ENCODE assay signal across 20 mouse cellular contexts in the genomic region with DNA sequence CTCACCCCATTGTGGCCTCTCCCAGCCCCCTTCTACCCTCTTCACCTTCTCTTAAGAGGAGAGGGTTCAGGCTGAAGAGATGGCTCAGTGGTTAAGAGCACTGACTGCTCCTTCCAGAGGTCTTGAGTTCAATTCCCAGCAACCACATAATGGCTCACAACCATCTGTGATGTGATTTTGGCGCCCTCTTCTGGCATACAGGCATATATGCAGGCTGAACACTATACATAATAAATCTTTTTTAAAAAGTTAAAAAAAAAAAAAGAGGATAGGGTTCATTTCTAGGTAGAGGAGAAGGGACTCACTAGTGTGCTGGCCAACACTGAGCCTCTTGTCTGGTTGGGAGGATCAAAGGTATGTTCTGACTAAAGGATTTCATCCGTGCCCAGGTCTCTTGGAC. TPM values are rescaled to one million over a fixed set of nuclear protein-coding genes. Genes with fewer than 3 reads are reported as not detected.
DNase-seq lines count a peak whose midpoint lies in the region; ATAC-seq and TF ChIP-seq lines count a peak whose summit lies in the region.
"Had no signal": no experiment of that assay in that cellular context is flagged by ENCODE, and none has a peak within 500 bp of the region (broad histone marks: within the 10 kb centered on the region; RNA-seq: fewer than 3 reads in every experiment).

No protein-coding gene starts in this region.

- in situ Hi-C loops in ES-E14 (cut with MboI; ENCODE audit: low sequenced_read_pairs in 2 of 2, unreplicated experiment in 2 of 2) = no loop called here

- no peak for ATAC-seq in liver, postnatal 0 days
- peak; percentile 32; the same call in 1 of the 2 replicates for ATAC-seq in megakaryocyte progenitor cell, adult 5-6 weeks (replicated peaks; ENCODE audit: poor library complexity)
- ATAC-seq: forebrain, embryonic 14.5 days had no signal

- H3K27me3 ChIP-seq in heart, adult 2 months (ENCODE audit: control insufficient read depth, insufficient read depth, low read length) = no peaks in the 10 kb centered on the region
- H3K27me3 ChIP-seq in liver, postnatal 0 days (ENCODE audit: insufficient read depth, low read length) = no peaks in the 10 kb centered on the region
- no peaks in the 10 kb centered on the region for H3K27me3 ChIP-seq in forebrain, embryonic 10.5 days (ENCODE audit: poor library complexity, severe bottlenecking)
- H3K27me3 ChIP-seq: limb, embryonic 13.5 days; neural tube, embryonic 12.5 days had no signal

- H3K36me3 ChIP-seq in heart, adult 2 months (ENCODE audit: control insufficient read depth, insufficient read depth, low read length) = peaks cover 5% of the 10 kb centered on the region
- peaks cover 9% of the 10 kb centered on the region; the same call in 1 of the 2 replicates for H3K36me3 ChIP-seq in liver, postnatal 0 days (replicated peaks; ENCODE audit: insufficient read depth, low read length)
- H3K36me3 ChIP-seq in ES-E14 (ENCODE audit: control insufficient read depth, insufficient read depth, low read length, poor library complexity, severe bottlenecking) = peaks cover 20% of the 10 kb centered on the region
- peaks cover 93% of the 10 kb centered on the region for H3K36me3 ChIP-seq in forebrain, embryonic 10.5 days (replicated peaks)
- H3K36me3 ChIP-seq: neural tube, embryonic 12.5 days had no signal

- H3K9me3 ChIP-seq in liver, postnatal 0 days (ENCODE audit: low read length) = no peaks in the 10 kb centered on the region
- H3K9me3 ChIP-seq in ES-E14 (ENCODE audit: control insufficient read depth, insufficient read depth, low read depth, low read length) = no peaks in the 10 kb centered on the region
- H3K9me3 ChIP-seq in forebrain, embryonic 10.5 days = no peaks in the 10 kb centered on the region
- H3K9me3 ChIP-seq: G1E; limb, embryonic 13.5 days; neural tube, embryonic 12.5 days had no signal

- peak; percentile 53 for TF ChIP-seq CTCF in heart, adult 2 months (IDR thresholded peaks at IDR 0.05)
- TF ChIP-seq CTCF in liver, postnatal 0 days (IDR thresholded peaks at IDR 0.05; ENCODE audit: low read depth) = peak; percentile 49

- H3K9ac ChIP-seq in heart, adult 2 months (ENCODE audit: low read depth, low read length) = no peak overlapping the region
- H3K9ac ChIP-seq in liver, postnatal 0 days (replicated peaks) = no peak overlapping the region
- no peak overlapping the region for H3K9ac ChIP-seq in ES-E14 (ENCODE audit: insufficient read depth, low read depth, low read length, poor library complexity, severe bottlenecking)
- H3K9ac ChIP-seq: limb, embryonic 13.5 days; neural tube, embryonic 12.5 days had no signal

- intact Hi-C loops in heart, adult 2 months (cut with DNase I) = loop anchor here (5.0 kb wide), 1 partner anchor 112 kb away; no protein-coding TSS in a partner anchor
- intact Hi-C loops in heart, postnatal 10 days (cut with DNase I) = no loop called here

- peaks cover 7% of the 10 kb centered on the region for H3K4me1 ChIP-seq in heart, adult 2 months (ENCODE audit: control insufficient read depth, insufficient read depth, low read length)
- H3K4me1 ChIP-seq in liver, postnatal 0 days (ENCODE audit: insufficient read depth) = no peaks in the 10 kb centered on the region
- H3K4me1 ChIP-seq in ES-E14 (ENCODE audit: control insufficient read depth in 2 of 2, insufficient read depth in 2 of 2, low read length in 2 of 2, poor library complexity in 1 of 2) = peaks cover 0 to 3% of the 10 kb centered on the region in 2 experiments; a peak in 2 of 4 replicates
- no peaks in the 10 kb centered on the region for H3K4me1 ChIP-seq in forebrain, embryonic 10.5 days
- H3K4me1 ChIP-seq: limb, embryonic 13.5 days; neural tube, embryonic 12.5 days had no signal

- no peak for DNase-seq in heart, adult 2 months
- no peak for DNase-seq in heart, postnatal 10 days
- DNase-seq in liver, postnatal 0 days = no peak
- no peak for DNase-seq in liver
- DNase-seq in ES-E14 (ENCODE audit: low read depth, low spot score) = no peak
- DNase-seq in spleen, postnatal 4 days (ENCODE audit: low spot score in 2 of 2) = no peak
- DNase-seq in forebrain, embryonic 10.5 days (ENCODE audit: extremely low spot score, low spot score) = no peak
- DNase-seq: adrenal gland, postnatal 36 days; cerebellum, adult 2 months; gastrocnemius, postnatal 25 days; kidney, adult 8-10 months; kidney, postnatal 4 days; lung, postnatal 4 days; spleen, adult 18-20 months had no signal

- 59% methylated on average over 2 of the region's 2 CpGs for WGBS in heart, adult 2 months
- WGBS in liver, postnatal 0 days (ENCODE audit: insufficient replicate concordance) = 58% methylated on average over 2 of the region's 2 CpGs
- WGBS in forebrain, embryonic 10.5 days = 50% methylated on average over 2 of the region's 2 CpGs

- H3K79me2 ChIP-seq in heart, adult 2 months (replicated peaks; ENCODE audit: control insufficient read depth, insufficient read depth, low read length) = no peaks in the 10 kb centered on the region

- no peak for TF ChIP-seq EP300 in heart, adult 2 months (IDR thresholded peaks at IDR 0.05; ENCODE audit: insufficient read depth, low read depth, low read length)
- no peak for TF ChIP-seq EP300 in liver, postnatal 0 days (IDR thresholded peaks at IDR 0.05; ENCODE audit: low read depth)

- H3K4me2 ChIP-seq in liver, postnatal 0 days (ENCODE audit: low read depth, low read length) = no peak overlapping the region
- H3K4me2 ChIP-seq: limb, embryonic 13.5 days; midbrain, embryonic 11.5 days; neural tube, embryonic 12.5 days had no signal

- peak overlapping the region; percentile 93 for H3K27ac ChIP-seq in heart, adult 2 months
- H3K27ac ChIP-seq in liver, postnatal 0 days (ENCODE audit: low read depth) = no peak overlapping the region
- no peak overlapping the region for H3K27ac ChIP-seq in ES-E14 (ENCODE audit: insufficient read depth, low read depth, low read length, poor library complexity, severe bottlenecking)
- H3K27ac ChIP-seq in forebrain, embryonic 10.5 days = no peak overlapping the region
- H3K27ac ChIP-seq: limb, embryonic 13.5 days; neural tube, embryonic 12.5 days had no signal

- no peak for TF ChIP-seq POLR2A in heart, adult 2 months (IDR thresholded peaks at IDR 0.05; ENCODE audit: insufficient read depth, low read depth, low read length)

- no peak overlapping the region for H3K4me3 ChIP-seq in heart, adult 2 months
- no peak overlapping the region for H3K4me3 ChIP-seq in liver, postnatal 0 days (ENCODE audit: low read depth, low read length)
- H3K4me3 ChIP-seq in ES-E14 (ENCODE audit: insufficient read depth in 1 of 2, low read depth in 1 of 2, low read length in 2 of 2, poor library complexity in 1 of 2, severe bottlenecking in 1 of 2) = no peak overlapping the region
- H3K4me3 ChIP-seq in forebrain, embryonic 10.5 days = no peak overlapping the region
- H3K4me3 ChIP-seq: limb, embryonic 13.5 days; neural tube, embryonic 12.5 days had no signal

TF ChIP-seq in ES-E14, 5 proteins besides CTCF, POLR2A, EP300 and RAD21:
- TF ChIP-seq ZC3H11A (IDR thresholded peaks at IDR 0.05; ENCODE audit: borderline replicate concordance, low read depth, low read length) (no peak), ZNF384 (IDR thresholded peaks at IDR 0.05; ENCODE audit: low read depth, low read length) (0 out of 2 replicates have a peak, but pooled peaks have one; percentile 18), MAFK (IDR thresholded peaks at IDR 0.05; ENCODE audit: insufficient read depth, low read depth, low read length) (no peak)

RNA-seq across cellular contexts. Expression of a gene that starts 24.2 kb away (rescaled TPM):
- total RNA-seq in heart, adult 2 months (2021) = 100 to 1,000 TPM; 325 to 363 TPM
- 104 and 173 TPM in 2 replicates for polyA plus RNA-seq in heart, adult 2 months (2012; rRNA removed)
- total RNA-seq in heart, postnatal 10 days (2021) = 100 to 1,000 TPM; 129 to 131 TPM
- polyA plus RNA-seq in liver, postnatal 0 days (2015; fragmentation: Nextera tagmentation; extraction: Ambion mirVana) = 3.0 and 3.3 TPM in 2 replicates
- total RNA-seq in ES-E14 (2012; rRNA removed) = 155 and 204 TPM in 2 replicates
- total RNA-seq in megakaryocyte progenitor cell, adult 5-6 weeks (2015) = 40.9 and 44.3 TPM in 2 replicates
- 39.7 and 54.4 TPM in 2 replicates for total RNA-seq in megakaryocyte progenitor cell, adult 5-6 weeks (2017)
- polyA plus RNA-seq in forebrain, embryonic 10.5 days (2016; fragmentation: Nextera tagmentation; extraction: Ambion mirVana) = 36.1 and 39.0 TPM in 2 replicates

RNA-seq across cellular contexts. Expression of a gene that starts 44.9 kb away (rescaled TPM):
- total RNA-seq in heart, adult 2 months (2021) = 10 to 100 TPM; 15.5 to 16.7 TPM
- 9.2 and 19.5 TPM in 2 replicates for polyA plus RNA-seq in heart, adult 2 months (2012; rRNA removed)
- total RNA-seq in heart, postnatal 10 days (2021) = 10 to 100 TPM; 28.2 to 29.8 TPM
- polyA plus RNA-seq in liver, postnatal 0 days (2015; fragmentation: Nextera tagmentation; extraction: Ambion mirVana) = 87.7 and 87.9 TPM in 2 replicates
- total RNA-seq in ES-E14 (2012; rRNA removed) = 83.0 and 103 TPM in 2 replicates
- total RNA-seq in megakaryocyte progenitor cell, adult 5-6 weeks (2015) = 87.5 and 108 TPM in 2 replicates
- 42.6 and 48.6 TPM in 2 replicates for total RNA-seq in megakaryocyte progenitor cell, adult 5-6 weeks (2017)
- polyA plus RNA-seq in forebrain, embryonic 10.5 days (2016; fragmentation: Nextera tagmentation; extraction: Ambion mirVana) = 92.5 and 99.7 TPM in 2 replicates
